Mouse (Mus musculus) bone marrow macrophage, adult 2 months (primary cell): ENCODE data around the gene Ppih. TPM values are rescaled to one million over a fixed set of nuclear protein-coding genes. Genes with fewer than 3 reads are reported as not detected.

ENCODE experiments used
- H3K27ac ChIP-seq: 2 replicates; pipeline ENCODE4 v1.5.1; 2012; ENCODE audit warnings: low read depth, low read length; ENCODE audit not compliant: insufficient read depth
- H3K4me1 ChIP-seq: 2 replicates; pipeline ENCODE4 v1.6.1; 2012; ENCODE audit warnings: low read length; ENCODE audit not compliant: control insufficient read depth, insufficient read depth
- H3K4me3 ChIP-seq: 2 replicates; pipeline ENCODE4 v1.5.1; 2012; ENCODE audit warnings: mild to moderate bottlenecking, low read length, moderate library complexity; ENCODE audit not compliant: insufficient read depth
- CTCF ChIP-seq: IDR thresholded peaks from 2 replicates; pipeline ENCODE4 v1.5.1; 2012; ENCODE audit warnings: low read depth, mild to moderate bottlenecking, low read length, moderate library complexity
- POLR2A ChIP-seq: IDR thresholded peaks from 2 replicates; pipeline ENCODE4 v1.6.1; 2012; ENCODE audit warnings: mild to moderate bottlenecking, low read depth, low read length, borderline replicate concordance
- polyA plus RNA-seq: library from polyadenylated mRNA; stranded (reverse); fragments of >200 nt; gene quantifications from 2 replicates; pipeline ENCODE4 v1.2.4, GENCODE M21; 2012; ENCODE audit not compliant: missing spikeins, insufficient read depth, insufficient read length

Gene Ppih
- polyA plus RNA-seq, 1 experiment = 31.6 TPM

GRCm38 (mm10) chr4:119263459-119263858, 56.9 kb downstream of the Ppih start:
- H3K4me1 ChIP-seq = peaks cover 6% of the 10 kb centered on the region
- no peak overlapping the region for H3K4me3 ChIP-seq
- H3K27ac ChIP-seq = no peak overlapping the region
- no peak for TF ChIP-seq POLR2A
- TF ChIP-seq CTCF = no peak

- Histone ChIP-seq H3K4me1 (peaks cover 6% of the 10 kb centered on the region), H3K4me3 (no peak overlapping the region), H3K27ac (no peak overlapping the region)
- no peak for TF ChIP-seq POLR2A
- no peak for TF ChIP-seq CTCF
Measured at GRCm38 (mm10) chr4:119262483-119262882, 57.9 kb downstream of the Ppih start.

GRCm38 (mm10) chr4:119261087-119261713, 59.1 kb downstream of the Ppih start:
- no peak for TF ChIP-seq CTCF
- TF ChIP-seq POLR2A = no peak
- Histone ChIP-seq H3K27ac (no peak overlapping the region), H3K4me1 (peaks cover 6% of the 10 kb centered on the region), H3K4me3 (no peak overlapping the region)

- Histone ChIP-seq H3K4me1 (peaks cover 6% of the 10 kb centered on the region), H3K4me3 (no peak overlapping the region), H3K27ac (no peak overlapping the region)
- TF ChIP-seq CTCF (no peak; the same call in 1 of the 2 replicates), POLR2A (no peak)
Measured at GRCm38 (mm10) chr4:119259344-119260254, 60.7 kb downstream of the Ppih start.

- H3K27ac ChIP-seq = no peak overlapping the region
- TF ChIP-seq POLR2A = no peak
- no peak for TF ChIP-seq CTCF
- H3K4me3 ChIP-seq = no peak overlapping the region
- peaks cover 6% of the 10 kb centered on the region for H3K4me1 ChIP-seq
Measured at GRCm38 (mm10) chr4:119257083-119257482, 63.3 kb downstream of the Ppih start.

- Histone ChIP-seq H3K4me3 (no peak within 1 kb of the TSS), H3K27ac (no peak within 1 kb of the TSS), H3K4me1 (peaks cover 6% of the 10 kb centered on the region)
- TF ChIP-seq POLR2A (no peak), CTCF (no peak)
Measured at GRCm38 (mm10) chr4:119255351-119255750, 65.0 kb downstream of the Ppih start, which contains the start of gene Cldn19. Gene Cldn19, plus strand, starts transcription at chr4:119255414.

- no peak overlapping the region for H3K4me3 ChIP-seq
- TF ChIP-seq CTCF (no peak), POLR2A (no peak)
- 0 out of 2 replicates have a peak, but pooled peaks cover under 1% of the 10 kb centered on the region for H3K4me1 ChIP-seq
Measured at GRCm38 (mm10) chr4:119254012-119254618, 66.2 kb downstream of the Ppih start.

GRCm38 (mm10) chr4:119252025-119252808, 68.1 kb downstream of the Ppih start:
- TF ChIP-seq CTCF = no peak
- Histone ChIP-seq H3K27ac (no peak overlapping the region), H3K4me3 (no peak overlapping the region), H3K4me1 (no peaks in the 10 kb centered on the region)

More at GRCm38 (mm10) chr4:119254012-119254618, 66.2 kb downstream of the Ppih start:
- H3K27ac ChIP-seq = no peak overlapping the region

Other genes with a start within 250 kb of the Ppih start
- gene Slc2a1, start 211.8 kb downstream of the Ppih start, polyA plus RNA-seq = 22.6 and 25.3 TPM in 2 replicates
- 6.4 and 6.9 TPM in 2 replicates for gene Zfp691, start 146.4 kb downstream of the Ppih start, polyA plus RNA-seq
- 0.68 TPM in 1 of 2 replicates, not detected in the other for gene Ermap, start 130.5 kb downstream of the Ppih start, polyA plus RNA-seq
- 36.6 and 41.1 TPM in 2 replicates for gene Svbp, start 125.2 kb downstream of the Ppih start, polyA plus RNA-seq
- not detected in 2 replicates for gene Tmem269, start 102.3 kb downstream of the Ppih start, polyA plus RNA-seq
- 7.0 and 9.7 TPM in 2 replicates for gene AU022252, start 87.8 kb downstream of the Ppih start, polyA plus RNA-seq
- 12.2 and 13.1 TPM in 2 replicates for gene P3h1, start 87.6 kb downstream of the Ppih start, polyA plus RNA-seq
- gene Cldn19, start 65.1 kb downstream of the Ppih start, polyA plus RNA-seq = not detected in 2 replicates
- gene Ybx1, start 25.9 kb downstream of the Ppih start, polyA plus RNA-seq = 787 and 846 TPM in 2 replicates
- gene Ccdc30, start 95.0 kb upstream of the Ppih start, polyA plus RNA-seq = not detected in 2 replicates
- gene Ppcs, start 101.9 kb upstream of the Ppih start, polyA plus RNA-seq = 6.3 and 8.1 TPM in 2 replicates
- gene Zmynd12, start 102.3 kb upstream of the Ppih start, polyA plus RNA-seq = not detected in 2 replicates
- not detected in 2 replicates for gene Rimkla, start 172.1 kb upstream of the Ppih start, polyA plus RNA-seq
- gene Foxj3, start 216.5 kb upstream of the Ppih start, polyA plus RNA-seq = 24.0 and 26.6 TPM in 2 replicates
- 1.7 and 3.0 TPM in 2 replicates for gene Frg2f1, start 219.0 kb upstream of the Ppih start, polyA plus RNA-seq